Mouse (Mus musculus) spleen, adult 12 weeks (tissue): ENCODE data around the gene Polr1d.

ENCODE experiments used
- DNase-seq: peaks from one replicate; pipeline ENCODE4 v3.0.0; 2022; ENCODE audit warnings: low spot score

Polr1d gene

DNA sequence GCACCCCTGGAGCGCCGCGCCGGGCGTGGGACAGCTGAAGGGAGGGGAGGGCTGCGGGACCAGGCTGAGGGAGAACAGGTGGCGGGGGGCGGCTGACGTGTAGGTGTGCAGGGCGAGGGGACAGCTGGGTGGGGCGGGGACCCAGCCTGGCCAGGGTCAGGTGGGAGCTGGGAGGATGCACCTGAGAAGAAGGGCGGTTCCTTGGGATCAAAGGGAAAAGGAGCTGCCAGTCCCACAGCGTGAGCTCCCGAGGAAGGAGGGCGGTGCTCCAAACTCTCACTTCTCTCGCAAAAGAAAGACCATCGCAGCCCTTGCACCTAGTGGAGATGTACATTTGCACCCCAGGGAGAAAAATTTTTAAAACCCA, at the start of gene Polr1d:
TSS of gene Polr1d (plus strand) at position 252 of the 367 bp plus-strand sequence.
- no peak for DNase-seq

DNA sequence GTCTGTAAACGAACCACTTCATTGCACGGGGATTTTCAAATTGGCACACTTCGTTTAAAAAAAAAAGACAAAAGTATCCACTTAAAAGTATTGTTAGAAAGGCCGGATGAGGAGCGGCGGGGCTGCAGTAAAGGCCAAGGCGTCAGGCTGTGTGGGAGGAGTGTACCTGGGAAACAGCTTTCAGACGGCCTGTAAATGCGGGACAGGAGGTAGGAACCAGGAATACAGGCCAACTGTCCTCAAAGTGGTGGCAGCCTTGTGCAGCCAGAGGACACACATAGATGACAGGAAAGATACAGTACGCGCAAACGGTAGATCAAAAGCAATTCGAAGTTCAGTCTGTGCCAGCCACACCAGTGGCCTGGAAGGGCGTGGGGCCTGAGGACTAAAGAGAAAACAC, 45.6 kb upstream of the Polr1d start:
- DNase-seq = no peak

DNA sequence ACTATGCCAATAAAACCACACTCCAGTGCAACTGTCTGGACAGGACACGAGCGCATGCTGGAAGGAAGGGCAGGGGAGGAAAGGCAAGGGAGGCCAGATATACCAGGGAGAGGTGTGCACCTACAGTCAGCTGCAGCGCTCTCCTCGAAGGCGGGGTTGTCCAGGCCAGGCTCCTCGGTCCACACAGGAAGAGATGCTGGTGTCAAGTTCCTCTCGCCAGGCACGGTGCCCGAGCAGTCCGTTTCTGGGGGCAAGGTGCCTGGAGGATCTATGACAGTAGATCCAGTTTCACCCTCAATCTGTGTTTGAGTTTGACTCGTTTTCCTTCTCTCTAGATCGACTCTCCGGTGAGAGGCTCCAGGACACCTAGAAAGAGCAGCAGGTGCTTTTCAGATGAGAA, 43.7 kb upstream of the Polr1d start:
- DNase-seq = no peak

DNA sequence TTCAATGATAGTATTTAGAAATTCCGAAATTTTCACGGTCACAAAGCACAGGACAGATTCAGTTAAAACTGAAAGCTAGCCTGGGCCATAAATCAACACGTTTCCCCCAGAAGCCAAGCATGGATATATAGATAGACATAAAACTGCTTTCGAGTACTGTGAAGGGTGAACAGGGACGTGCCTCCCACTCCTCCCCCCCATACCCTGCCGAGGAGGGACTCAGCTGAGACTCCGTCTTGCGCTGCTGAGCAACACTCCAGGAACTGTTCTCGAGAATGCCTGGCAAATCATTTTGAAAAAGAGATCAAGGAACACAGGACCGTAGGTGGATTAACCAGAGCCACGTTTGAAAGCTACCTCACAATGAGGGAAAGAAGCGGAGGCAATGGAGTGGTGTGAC, 42.6 kb upstream of the Polr1d start:
- DNase-seq = no peak

DNA sequence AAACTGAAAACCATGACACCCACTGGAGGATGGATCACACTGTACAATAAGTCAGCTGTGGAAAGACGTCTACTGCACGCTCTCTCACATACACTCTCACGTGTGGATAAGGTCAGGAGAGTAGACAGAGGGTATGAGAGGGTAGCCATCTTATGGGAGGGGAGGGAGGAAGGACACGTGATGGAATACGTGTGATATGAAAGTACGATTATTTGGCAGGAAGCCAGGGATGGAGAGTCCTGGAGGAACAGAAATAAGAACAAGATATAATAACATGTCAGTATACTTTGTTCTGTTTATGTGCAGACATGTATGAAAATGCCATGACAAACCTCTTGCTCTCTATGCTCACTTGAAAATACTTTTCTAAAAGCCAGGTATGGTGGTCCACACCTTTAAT, 41.5 kb upstream of the Polr1d start:
- DNase-seq = no peak

DNA sequence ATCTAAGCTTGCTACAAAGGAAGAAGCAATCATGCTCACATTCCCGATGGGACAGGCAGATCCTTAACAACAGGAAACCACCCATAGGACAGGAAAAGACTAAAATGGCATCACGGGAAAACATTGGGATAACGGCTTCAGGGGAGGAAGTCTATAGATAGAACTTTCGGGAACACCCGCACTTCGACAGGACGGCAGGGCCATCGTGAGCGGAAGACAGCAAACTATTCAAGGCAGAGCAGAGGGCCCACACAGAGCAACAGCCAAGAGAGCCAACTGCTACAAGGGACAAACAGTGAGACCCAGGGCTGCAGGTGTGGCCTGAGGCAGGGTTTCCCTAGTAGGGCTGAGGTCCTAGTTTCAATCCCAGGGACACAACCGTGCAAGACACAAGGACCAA, 40.8 kb upstream of the Polr1d start:
- no peak for DNase-seq

DNA sequence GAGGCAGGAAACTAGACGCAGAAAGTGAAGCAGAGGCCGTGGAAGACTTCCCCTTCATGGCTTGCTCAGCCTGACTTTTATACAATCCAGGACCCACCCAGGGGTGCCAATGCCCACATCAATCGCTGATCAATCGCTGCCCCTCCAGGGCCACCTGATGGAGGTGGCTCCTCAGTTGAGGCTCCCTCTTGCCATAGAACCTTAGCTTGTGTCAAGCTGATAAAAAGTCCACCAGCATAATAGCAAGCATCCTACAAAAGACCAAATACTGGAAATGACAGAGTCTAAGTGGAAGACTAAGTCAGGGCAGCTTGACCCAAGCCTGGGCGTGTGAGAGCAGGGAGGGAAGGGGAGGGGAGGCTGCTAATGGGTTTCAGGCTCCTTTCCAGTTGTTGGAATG, 40.2 kb upstream of the Polr1d start:
- no peak for DNase-seq

DNA sequence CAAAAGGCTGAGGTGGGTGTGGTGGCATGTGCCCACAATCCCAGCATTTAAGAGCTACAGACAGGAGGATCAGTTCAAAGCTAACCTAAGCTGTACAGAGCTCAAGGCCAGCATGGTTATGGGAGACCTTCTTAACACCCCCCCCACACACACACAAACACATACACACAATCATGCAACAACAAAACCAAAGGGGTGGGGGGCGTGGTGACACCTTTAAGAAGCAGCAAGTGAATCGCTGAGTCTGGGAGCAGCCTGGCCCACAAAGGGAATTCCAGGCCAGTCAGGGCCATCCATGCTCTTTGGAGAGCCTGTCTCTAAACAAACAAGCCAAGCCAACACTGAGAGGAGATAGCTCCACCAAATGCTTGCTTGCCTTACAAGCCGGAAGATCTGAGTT, 39.2 kb upstream of the Polr1d start:
- DNase-seq = no peak

DNA sequence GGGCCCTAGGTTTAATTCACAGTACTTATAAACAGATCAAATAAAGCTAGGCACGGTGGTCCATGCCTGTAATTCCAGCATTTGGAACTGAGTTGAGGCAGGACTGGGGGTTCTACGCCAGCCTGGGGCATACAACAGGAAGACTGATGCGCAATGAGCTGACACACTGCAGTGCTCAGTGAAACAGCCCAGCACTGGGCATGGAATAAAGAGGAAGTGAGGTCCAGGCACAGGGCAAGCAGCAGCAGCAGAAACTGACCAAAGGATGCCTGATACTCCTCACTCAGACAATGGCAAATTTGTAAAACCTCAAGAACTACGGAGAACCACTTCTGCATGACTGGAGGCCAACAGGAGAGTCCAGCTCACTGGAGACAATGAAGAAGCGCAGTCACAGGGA, 37.5 kb upstream of the Polr1d start:
- no peak for DNase-seq

DNA sequence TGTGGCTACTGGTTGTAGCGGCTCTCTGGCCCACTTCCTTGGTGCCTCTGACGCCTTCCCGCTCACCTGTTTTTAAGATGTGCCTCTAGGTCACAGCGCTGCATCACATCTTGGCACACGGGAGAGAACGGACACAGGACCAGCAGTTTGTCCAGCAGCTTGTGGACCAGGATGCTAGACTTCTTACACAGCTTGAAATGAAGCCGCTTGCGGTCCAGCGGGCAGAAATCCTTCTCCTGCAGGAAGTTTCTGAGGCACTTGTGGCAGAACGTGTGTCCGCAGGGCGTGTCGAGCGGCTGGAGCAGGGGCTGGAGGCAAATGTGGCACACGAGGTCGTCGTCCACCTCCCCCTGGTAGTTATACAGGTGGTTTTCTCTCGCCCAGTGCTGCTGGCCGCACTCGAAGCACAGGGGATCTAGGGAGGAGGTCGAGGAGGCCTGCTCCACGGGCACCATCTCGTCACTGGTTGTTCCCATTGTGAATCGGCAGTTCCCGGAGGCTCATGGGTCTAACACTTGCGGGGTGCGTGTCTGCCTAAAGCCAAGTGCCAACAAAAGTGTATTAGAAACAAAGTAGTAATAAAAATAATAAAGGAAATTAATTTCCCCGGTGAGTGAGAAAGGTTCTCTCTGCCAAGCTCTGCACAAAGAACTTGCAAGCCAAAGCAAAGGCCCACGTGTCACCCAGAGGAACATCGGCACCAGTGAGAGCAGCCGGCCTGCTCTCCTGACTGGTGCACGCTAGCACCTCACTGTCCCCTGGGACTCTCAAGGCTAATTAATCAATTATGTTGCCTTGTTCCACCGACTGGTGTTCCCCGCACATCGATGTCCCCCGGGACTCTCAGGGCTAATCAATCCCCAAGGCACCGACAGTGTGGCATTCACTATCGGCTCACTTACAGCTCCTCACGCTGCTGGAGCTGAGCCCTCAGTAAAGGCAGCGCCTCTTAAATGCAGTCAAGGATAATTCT, 34.6 kb upstream of the Polr1d start:
- DNase-seq = no peak

DNA sequence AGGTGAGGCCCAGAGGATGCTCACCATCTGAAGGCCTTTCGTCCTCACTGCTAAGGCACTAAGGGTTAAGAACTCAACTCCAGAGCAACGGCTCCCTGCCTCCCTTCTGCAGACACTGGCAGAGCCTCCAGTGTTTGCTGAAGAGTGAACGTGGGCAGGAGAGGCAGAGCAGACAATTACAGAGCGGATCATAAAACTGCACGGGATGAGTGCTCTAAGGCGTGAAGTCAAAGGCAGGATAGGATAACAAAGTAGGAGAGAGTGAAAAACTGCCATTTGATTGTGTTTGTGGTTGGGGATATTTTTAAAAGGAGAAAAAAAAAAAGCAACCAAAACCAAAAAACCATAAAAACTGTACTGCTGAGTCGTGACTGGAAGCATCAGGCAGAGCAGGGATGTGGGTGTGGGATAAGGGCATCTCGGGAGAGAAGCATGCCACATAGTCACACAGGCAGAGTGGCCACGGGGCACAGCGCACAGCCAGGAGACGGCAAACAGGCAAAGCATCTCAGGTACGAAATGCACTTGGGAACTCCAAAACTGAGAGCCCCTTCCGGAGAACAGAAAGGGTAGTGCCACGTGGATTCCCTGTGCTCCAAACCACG, 33.5 kb upstream of the Polr1d start:
- no peak for DNase-seq

DNA sequence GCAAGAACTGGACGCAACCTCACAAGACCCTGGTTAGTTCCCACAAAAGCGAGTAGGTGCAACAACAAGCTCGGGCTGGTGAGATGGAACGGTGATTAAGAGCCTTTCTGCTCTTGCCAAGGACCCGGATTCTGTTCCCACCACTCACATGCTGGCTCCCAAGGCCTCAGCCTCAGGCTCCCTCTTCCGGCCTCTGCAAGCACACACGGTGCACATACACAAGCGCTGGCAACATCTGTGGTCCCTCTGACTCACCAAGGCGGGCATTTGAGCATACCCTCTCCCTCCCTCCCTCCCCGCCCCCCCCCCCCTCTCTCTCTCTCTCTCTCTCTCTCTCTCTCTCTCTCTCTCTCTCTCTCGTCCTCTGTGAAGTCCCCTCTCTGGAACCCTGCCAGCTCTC, 31.5 kb upstream of the Polr1d start:
- no peak for DNase-seq

DNA sequence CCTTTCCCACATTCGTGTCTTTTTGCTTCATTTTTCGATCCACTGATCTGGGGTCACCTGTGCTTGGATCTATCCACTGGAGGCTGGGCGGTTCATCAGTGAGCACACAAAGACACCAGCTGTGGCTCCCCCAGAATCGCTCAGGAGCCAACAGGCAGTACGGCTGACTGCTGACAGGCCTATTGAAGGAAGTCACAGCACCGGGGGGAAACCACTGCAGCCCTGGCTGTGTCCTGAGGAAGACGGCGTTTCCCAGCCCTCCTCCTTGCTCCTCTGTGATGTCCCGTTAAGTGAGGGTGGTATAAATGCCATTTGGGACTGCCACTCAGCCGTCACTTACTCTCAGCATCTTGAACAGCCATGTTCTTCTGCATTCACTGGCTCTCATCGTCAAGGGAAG, 30.9 kb upstream of the Polr1d start:
- DNase-seq = no peak

DNA sequence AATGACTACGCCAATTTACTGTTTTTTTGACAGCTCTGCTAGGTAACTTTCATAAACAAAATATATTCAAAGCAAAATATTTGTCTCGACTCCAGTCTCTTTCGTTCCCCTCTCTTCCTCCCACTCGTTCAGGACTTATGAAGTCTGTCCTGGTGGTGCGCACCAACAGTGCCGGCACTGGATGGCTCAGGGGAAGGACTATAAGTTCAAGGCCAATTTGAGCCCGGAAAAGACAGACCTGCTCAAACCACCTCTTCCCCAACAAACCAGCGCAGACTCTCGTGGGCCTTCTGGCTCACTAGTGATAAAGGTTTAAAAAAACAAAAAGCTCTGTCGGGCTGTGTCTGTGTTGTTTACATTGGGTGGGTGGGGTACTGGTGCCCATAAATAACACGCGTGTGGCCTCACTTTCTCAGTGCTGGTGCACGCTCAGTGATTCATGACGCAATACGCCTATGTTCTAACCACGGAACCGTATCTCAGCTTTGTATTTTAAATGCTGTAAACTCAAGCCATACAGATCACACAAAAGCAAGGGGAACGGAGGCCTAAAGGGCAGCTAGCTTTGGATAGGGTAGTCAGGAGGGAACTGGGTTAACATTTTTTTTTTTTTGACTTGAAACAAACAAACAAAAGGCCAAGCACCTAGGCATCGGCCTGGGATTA, 27.2 kb upstream of the Polr1d start:
- DNase-seq = no peak

DNA sequence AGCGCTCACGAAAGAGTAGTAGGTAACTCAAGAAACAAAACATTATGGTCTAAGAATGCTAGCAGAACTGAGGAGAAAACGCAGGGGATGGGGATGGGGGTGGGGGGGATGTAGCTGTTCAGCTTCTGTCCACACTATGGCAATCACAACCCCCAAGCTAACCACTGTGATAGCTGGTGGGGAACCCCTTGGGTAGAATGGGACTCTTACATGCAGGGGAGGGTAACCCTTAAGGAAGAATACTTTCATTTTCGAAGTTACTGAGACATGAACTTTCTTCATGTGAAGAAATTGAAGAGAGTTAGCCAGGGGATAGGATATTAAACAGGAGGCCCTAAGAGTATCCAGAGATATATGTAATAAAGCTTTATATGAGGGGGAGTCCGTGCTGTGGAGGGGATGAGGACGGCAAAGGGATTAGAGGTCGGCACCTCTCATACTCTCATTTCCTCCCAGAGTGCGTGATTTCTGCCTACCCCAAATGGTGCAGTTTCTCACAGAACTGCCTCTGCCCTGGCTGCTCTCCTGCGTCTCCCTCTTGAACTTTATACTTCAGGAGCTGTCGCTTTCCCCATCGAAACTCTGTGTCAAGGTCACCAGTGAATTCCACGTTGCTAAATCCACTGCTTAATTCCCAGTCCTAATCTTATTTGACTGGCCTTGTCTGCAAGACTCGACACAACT, 25.9 kb upstream of the Polr1d start:
- DNase-seq = no peak

DNA sequence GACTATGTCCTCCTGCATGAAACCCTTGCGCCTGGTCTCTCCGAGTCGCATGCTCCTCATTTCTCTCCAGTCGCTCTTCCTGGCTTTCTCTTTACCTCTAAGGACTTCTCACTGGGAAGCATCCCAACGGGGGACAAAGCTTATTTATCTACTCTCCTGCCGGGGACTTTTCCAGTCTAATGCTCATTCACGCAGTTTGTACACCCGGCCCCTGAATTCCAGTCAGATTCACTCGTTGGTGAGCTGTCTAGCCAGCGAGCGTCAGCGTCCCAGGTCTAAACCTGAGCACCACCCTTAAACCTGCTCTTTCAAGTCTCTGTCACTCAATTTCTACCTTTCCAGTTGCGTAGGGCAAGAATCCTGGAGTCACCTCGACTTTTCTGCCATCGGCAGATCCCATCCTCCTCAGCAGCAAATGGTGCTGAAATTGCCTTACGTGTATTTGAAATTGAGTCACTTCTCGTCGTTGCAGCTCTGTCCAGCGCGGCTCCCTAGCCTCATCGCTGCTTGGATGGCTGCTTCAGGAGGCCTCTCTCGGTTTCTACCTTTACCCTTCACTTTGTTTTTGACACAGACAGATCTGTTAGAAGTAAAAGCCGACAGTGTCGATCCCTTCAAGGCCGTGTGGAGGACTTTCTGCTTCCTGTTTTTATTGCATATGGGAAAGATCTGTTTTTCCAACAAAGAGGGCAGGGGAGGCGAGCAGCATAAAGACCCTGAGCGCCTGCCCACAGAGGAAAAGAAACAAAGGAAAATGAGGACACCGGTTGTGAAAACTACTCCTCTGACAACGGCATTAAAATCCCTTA, 25.1 kb upstream of the Polr1d start:
- DNase-seq = no peak

DNA sequence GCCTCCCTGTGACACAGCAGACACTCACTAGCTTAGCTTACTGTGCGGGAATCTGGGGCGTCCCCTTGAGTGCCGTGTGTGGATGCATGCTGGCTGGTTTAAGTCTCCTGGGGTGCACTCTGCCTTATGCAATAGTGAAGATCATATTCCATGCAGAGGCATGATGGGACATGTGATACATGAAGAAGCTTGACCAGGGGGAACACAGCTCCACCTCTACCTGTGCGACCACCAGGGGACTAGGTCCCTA, 24.6 kb upstream of the Polr1d start:
- DNase-seq = no peak

DNA sequence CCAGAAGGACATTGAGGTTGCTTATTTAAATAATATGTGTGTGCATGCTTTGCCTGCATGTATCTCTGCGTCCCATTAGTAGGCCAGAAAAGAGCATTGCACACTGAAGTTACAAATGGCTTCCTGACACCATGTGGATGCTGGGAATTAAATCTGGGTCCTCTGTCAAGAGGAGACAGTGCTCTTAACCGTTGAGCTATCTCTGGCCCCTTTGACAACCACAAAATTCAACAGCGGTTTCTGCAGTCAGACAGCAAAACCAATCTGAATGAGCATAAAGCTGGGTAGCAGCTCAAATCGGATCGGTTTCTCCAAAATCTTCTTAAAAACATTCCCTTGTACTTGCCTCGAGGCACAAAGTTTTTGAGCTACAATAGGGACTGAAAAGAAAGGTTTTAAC, 23.8 kb upstream of the Polr1d start:
- no peak for DNase-seq

DNA sequence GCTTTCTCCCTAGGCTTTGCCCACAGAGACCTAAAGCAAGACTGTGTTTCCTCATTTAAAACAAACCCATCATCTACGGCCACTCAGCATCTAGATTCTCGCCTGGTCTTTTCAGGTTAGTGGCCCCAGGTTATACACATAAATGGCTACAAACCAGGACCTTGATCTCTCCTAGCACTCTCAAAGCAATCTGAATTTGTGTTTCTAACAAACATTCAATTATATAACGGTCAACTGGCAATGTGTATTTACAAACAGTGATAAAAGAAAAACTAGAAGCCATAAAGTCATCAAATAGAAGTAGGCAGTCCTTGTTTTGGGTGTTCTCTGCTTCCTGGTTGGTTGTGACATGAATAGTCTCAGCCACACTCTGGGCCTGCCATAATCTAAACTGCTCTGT, 23.4 kb upstream of the Polr1d start:
- no peak for DNase-seq

DNA sequence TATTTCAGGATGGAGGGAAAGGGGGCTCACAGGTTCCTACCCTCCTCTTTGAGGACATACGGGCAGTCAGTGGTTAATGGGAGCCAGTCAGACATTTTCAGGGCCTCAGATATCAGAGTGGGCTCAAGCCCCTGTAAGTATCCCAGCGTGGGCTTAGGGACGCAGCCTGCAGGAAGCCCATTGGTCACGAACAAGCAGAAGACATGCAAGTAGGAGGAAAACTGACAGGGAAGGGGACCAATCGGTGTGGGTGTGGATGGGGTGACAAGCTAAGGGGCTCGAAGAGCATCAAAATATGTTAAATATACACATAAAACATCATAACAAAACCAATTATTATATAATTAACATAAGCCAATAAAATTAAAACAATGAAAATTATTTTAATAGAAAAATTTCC, 22.5 kb upstream of the Polr1d start:
- DNase-seq = no peak

DNA sequence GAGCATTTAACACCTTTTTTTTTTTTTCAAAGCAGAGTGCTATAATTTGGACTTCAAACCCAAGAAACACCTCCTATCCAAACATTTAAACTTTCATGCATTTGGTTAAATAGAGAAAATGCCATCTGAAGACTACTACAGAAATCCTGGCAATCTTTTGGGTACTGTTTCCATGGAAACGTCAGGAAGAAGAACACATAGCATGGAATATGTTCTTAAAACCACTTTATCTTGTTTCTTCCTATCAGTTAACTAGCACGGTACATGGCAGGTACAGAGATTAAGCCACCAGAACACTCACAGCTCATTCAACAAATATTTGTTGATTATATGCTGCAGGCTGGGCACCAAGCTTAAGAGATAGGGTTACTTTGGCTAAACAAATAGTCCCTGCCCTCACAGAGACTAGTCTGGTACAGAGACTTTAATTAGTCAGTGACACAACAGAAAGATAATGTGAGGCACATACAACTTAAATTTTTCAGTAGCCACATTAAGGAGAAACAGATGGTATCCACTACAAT, 22.0 kb upstream of the Polr1d start:
- DNase-seq = no peak
